Mouse (Mus musculus): ENCODE data around the gene Selp. TPM values are rescaled to one million over a fixed set of nuclear protein-coding genes. Genes with fewer than 3 reads are reported as not detected.

Gene Selp
- total RNA-seq (2023), result 1 to 10 TPM in 1 of 2 experiments, under 1 TPM in 1; 0.81 to 1.8 TPM

GRCm38 (mm10) chr1:164114947-164115493, at the start of gene Selp:
Gene Selp (plus strand): TSS chr1:164115264.

GRCm38 (mm10) chr1:164151387-164152088, 36.5 kb downstream of the Selp start, which contains the start of gene F5:
Gene F5 (plus strand): TSS chr1:164151838.

Other genes with a start within 250 kb of the Selp start
- gene Scyl3, start 186.2 kb upstream of the Selp start, total RNA-seq (2023), result 10 to 100 TPM; 37.7 to 45.7 TPM
- gene BC055324, start 120.5 kb upstream of the Selp start, total RNA-seq (2023), result 10 to 100 TPM in 1 of 2 experiments, 1 to 10 TPM in 1; 9.4 to 10.4 TPM
- 10 to 100 TPM in 1 of 2 experiments, 1 to 10 TPM in 1; 6.2 to 10.4 TPM for gene Mettl18, start 120.4 kb upstream of the Selp start, total RNA-seq (2023)
- not detected for gene Sele, start 67.0 kb upstream of the Selp start, total RNA-seq (2023)
- gene Sell, start 53.3 kb upstream of the Selp start, total RNA-seq (2023), result 100 to 1,000 TPM; 589 to 666 TPM
- under 1 TPM; 0.39 to 0.61 TPM for gene F5, start 36.6 kb downstream of the Selp start, total RNA-seq (2023)
- 10 to 100 TPM in 1 of 2 experiments, 1 to 10 TPM in 1; 8.6 to 10.7 TPM for gene Slc19a2, start 133.8 kb downstream of the Selp start, total RNA-seq (2023)
- gene Ccdc181, start 160.3 kb downstream of the Selp start, total RNA-seq (2023), result 1 to 10 TPM; 6.0 to 7.4 TPM
- 10 to 100 TPM; 10.6 to 11.8 TPM for gene Nme7, start 188.9 kb downstream of the Selp start, total RNA-seq (2023)
- 10 to 100 TPM; 22.2 to 24.9 TPM for gene Blzf1, start 192.2 kb downstream of the Selp start, total RNA-seq (2023)

Measured in B cell, adult 67 days (primary cell).